Mouse (Mus musculus): ENCODE data around the gene Lamb3.

Gene Lamb3

DNA sequence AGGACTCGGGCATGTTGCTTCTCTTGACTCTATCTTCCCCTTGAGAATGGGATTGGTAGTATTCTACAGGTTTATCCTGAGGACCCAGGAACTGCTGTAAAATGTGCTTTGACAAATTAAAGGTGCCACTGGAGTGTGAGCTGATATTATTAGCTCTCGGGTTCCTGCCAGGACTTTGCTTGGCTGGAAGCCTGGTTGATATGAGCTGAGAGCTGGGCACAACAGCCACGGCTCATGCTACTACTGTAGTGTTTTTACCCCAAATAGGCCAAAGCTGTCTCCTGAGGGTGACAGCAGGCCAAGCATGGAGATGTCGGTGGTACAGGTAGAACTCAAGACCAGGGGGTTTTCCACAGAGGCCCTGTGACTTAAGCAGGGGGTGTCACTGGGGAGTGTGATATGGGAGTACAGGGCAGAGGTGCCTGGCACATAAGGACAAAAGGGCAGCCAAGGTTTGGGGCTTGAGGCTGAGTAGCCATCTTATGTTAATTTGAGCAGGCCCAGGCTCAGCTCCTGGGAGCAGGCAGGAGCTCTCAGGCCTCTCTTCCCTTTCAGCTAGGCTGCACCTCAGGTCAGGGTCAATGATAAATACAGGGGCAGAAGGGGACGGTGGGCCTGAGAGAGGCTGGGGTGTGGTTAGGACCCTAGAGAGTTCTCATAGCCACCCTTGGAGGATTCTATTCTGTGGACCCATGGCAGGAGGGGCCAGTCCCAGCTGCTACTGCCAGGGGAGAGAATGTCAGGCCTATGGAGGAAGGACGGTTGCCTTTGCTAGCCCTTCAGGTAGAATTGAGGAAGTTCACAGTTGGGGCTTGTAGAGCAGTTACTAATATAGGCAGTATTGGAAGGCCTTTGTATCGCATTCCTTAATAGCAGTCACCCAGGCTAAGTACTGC, 128.9 kb downstream of the Lamb3 start:
- in situ Hi-C loops (cut with MboI, MseI), result no loop called here

DNA sequence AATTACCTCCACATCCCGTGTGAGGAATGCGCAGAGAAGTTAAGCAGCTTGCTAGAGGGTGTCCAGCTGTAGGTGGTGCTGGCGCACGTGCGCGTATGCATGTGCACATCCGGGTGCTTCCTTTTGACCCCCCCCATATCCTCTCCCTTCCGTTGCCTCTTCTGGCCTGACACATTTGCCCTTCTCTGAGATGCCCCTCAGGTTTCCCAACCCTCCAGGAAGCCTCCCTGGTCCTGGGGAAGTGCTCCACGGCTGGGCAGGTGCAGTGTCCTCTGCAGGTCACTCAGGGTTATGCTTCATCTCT, 129.5 kb downstream of the Lamb3 start:
- in situ Hi-C loops (cut with MboI, MseI), result no loop called here

DNA sequence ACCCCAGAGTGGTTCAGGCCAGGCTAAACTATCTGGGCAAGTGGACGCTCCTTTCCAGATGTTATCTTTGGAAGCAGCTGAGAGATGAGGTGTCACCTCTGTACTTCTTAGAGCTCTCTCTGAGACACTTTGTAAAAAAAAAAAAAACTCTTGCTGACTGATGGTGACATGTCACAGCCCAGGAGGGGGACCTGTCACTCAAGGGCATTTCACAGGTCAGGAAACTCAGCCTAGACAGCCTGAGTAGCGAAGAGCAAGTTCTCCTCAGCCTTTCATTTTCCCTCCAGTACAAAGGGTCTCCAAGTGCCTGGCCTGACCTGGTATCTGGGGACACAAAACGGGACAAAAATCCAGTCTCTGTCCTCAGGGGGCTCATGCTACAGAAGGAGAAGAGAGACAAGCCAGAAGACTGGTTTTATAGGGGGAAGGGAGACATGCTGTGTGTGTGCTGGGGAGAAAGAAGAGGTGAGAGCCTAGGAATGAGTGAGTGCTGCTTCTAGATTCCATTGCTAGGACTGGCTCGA, 130.3 kb downstream of the Lamb3 start:
- in situ Hi-C loops (cut with MboI, MseI), result no loop called here

DNA sequence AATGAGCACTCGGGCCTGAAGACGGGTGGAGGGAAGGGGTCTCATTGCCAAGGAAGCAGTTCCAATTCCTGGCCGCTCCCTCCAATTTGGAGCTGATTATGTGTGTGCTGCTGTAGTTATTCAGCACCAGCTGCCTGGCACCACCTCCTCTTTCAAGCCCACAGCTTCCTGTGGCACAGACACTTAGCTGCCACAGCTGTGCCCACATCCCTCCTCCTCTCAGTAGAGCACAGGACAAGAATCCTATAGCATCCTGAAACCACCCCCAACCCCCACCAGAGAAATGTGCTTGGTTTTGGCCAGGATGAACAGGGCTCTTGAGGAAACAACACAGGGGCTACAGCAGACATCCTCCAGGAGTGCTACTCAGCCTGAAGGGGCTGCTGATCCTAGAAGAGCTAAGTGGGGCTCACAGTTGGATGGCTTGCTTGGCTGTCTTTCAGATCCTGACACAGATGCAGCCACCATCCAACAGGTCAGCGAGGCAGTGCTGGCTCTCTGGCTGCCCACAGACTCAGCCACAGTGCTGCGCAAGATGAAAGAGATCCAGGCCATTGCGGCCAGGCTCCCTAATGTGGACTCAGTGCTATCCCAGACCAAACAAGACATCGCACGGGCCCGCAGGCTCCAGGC, 131.0 kb downstream of the Lamb3 start:
- in situ Hi-C loops (cut with MboI, MseI), result no loop called here

DNA sequence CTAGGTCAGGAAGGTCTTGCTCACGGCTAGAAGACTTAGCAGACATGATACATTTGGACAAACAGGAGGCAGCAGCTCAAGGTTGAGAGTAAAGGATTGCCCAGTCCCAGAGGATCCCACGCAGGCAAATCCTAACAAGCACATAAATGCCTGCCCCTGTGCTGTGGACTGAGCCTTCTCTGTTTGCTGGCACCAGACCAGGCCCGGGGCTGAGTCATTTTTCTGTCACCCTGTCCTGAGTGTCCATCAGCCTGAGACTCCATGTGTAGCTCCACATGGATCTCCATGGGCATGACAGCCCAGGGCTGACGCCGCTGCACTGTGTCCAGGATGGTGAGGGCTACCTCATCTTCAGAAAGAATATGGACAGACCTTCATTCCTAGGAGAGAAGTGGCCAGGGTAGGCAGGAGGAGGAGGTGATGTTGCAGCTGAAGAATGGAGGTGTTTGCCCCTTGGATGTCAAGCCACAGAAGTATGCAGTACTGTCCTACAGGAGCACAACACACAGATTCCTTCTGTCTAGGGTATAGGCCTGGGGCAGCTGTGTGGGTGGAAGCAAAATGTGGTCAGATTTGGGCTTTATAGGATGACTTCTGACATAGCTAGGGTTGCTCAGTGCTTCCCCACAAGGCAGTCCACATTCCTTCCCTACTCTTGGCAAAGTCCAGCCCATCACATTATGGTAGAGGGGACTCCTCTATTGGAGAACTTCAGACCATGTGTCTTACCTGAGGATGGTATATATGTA, 134.9 kb downstream of the Lamb3 start:
- in situ Hi-C loops (cut with MboI, MseI), result no loop called here

DNA sequence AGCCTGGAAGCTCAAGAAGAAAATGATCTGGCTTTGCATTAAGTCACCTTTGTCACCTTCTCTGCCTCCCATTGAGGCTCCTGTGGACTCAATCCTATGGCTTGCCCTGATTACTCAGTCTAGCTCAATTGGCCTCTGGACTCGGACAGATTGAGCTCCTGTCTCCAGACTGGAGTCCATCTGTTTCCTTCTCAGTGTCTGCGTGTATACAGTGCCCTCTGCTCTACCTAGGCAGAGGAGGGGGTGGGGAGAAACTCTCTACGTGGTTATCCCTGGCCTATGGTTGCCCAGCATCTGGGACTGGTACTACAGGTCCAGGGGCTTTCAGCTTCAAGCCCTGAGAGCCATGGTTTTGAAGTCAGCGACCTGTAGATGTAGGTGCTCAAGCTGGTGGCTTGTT, 136.4 kb downstream of the Lamb3 start:
- in situ Hi-C loops (cut with MboI, MseI), result no loop called here

DNA sequence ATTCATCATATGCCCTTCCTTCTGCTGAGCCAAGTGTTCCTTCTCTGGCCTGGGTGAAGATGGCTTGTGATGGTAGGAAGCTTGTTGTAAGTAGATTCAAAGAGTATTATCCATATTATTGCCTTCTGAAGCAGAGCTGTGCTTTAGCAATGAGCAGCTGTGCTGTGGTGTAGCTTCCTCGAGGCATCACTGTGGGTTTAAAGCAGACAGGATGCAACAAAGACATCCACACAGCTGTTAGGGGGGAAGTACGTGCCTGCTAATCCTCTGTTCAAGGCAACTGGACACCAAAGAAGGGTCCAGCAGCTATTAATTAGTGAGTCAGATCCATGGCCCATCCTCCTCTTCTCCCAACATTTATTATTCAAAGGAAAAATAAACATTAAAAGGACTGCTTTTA, 137.5 kb downstream of the Lamb3 start:
- in situ Hi-C loops (cut with MboI, MseI), result no loop called here

DNA sequence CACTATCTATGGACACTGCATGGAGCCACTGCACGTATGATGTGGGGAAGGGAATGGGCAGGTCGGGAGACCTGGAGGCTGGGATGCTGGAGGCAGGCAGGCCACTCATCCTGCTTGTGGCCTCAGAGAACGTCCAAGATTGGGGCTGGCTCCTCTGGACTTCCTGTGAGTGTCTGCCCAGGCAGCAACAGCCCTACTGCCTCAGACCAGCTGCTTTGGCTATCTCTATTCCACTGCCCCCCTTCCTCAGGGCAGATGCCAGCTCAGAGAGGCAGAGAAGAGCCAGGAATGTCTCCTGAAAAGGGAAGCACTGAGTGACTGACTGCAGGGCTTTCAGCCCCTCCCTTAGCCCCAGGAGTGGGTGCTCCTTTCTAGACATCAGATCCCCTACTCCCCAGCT, 139.4 kb downstream of the Lamb3 start:
- in situ Hi-C loops (cut with MboI, MseI), result no loop called here

DNA sequence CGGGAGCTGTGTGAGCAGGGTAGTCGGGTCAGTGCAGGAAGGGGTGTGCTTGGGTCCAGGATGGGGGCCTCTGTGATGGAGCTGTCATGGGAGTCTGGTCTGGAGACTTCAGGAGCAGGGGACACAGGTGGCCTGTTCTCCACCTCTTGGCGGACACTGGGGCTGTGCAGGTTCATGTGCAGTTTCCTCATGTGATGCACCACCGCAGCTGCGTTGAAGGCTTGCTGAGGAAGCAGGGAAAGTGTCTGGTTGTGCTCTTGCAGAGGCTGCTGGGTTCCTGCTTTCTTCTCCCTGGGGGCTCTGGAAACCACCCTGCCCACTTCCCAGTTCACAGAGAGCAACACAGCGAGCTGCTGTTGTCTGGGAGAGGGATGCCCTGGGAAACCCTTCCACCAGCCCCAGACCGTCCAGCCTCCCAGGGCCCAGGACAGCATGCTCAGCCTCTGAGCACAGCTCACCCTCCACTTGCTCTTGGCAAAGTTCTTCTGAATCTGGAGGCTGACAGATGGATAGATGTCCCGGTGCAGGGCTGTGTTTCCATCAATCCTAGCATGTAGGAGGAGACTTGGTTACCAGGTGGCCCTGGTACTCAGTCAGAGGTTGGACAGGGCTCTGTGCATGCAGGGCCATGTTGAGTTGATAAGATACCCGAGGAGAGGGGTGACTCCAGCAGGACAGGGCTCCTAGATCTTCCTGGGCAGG, 140.9 kb downstream of the Lamb3 start:
- in situ Hi-C loops (cut with MboI, MseI), result no loop called here

DNA sequence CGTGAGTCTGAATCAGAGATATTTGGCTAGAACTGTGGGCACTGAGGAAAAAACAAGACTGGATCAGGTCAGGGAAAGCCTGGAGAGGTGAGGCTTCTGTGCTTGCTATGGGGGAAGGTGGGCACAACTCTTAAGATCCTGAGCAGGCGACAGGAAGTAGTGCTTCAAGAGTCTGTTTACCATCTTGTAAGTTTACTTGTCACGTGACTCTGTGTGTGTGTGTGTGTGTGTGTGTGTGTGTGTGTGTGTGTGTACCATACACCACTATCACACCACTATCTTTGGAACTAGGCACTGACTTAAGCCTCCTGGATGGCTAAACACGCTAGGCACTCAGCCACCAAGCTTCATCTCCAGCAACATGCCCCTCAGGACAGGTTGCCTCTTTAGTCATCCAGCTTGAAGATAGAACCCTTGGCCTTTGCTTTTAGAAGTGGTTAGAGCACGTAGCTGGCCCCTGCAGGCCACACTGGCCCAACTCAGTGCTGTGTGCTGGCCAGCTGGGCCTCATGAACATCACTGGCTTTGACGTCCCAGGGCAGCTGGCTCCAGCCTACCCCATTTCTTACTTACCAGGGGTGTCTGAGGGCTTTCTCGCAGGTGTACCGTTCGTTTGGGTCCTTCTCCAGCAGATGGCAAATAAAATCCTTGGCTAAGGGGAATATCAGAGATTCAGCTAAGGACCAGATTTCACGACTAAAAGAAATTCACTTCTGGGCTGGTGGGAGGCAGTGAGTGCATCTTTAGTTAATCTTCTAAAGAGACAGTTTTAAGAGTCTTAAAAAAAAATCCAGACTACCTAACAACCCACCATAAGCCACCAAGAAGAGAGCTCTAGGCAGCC, 142.4 kb downstream of the Lamb3 start:
- in situ Hi-C loops (cut with MboI, MseI), result no loop called here

DNA sequence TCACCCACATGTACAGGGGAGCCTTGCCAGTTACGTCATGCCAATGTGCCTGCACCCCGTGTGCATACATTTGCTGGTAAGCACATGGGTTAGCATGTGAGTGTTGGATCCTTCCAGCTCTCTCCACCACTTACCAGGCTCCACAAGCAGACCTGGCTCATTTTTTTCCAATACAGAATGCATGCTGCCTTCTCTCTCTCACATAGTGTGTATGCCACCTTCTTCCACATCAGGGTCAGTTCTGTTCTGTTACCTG, 143.0 kb downstream of the Lamb3 start:
- in situ Hi-C loops (cut with MboI, MseI), result no loop called here

DNA sequence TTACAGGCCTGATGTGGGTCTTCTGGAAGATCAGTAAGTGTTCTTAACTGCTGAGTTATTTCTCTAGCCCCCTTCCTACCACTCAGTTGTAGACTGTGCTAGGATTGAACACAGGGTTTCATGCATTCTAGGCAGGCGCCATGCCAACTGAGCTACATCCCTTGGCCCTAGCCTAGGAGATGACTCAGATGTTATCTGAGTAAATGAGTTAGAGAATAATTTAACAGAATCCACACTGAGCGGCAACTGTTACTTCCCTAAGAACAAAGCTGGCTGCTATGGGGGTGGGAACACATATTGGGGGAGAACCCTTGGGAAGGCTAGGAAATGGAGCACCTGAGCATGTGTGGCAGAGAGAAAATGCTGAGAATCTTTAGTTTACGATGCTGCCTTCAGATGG, 144.1 kb downstream of the Lamb3 start:
- in situ Hi-C loops (cut with MboI, MseI), result no loop called here

DNA sequence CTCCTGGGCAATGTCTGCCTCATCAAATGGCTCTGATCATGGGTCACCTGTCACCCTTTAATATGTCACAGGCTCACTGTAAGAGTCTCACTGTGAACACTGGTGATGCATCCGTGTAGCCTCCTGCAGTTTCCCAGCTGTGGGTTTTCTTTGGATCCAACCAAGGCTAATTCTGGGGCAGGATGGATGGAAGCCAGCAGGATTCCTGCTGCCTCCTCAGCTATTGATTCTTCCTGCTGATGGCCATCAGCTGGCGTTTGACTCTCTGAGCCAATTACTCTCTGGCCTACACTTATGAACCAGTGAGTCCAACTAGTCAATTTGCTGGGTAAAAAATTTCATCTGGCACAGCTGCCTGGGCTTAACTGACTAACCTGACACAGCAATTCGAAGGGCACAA, 151.7 kb downstream of the Lamb3 start:
- in situ Hi-C loops (cut with MboI, MseI), result no loop called here

DNA sequence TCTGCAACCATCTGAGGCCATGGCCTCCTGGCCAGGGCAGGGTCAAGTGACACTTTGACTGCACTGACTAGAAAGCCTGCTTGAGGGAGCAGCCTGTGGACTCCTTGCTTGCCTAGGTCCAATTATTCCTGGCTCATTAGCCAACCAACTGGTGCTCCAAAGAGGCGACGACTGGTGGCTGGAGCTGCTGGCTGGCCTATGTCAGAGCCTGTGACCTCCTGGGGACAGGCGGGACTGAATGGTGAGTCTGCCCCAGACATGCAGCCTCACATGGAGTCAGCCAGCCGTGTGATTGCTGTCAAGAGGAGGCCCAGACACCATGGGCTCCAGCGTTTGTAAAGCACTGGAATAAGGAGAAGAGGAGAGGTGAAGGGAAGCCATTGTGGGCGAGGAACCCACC, 153.7 kb downstream of the Lamb3 start:
- in situ Hi-C loops (cut with MboI, MseI), result no loop called here

DNA sequence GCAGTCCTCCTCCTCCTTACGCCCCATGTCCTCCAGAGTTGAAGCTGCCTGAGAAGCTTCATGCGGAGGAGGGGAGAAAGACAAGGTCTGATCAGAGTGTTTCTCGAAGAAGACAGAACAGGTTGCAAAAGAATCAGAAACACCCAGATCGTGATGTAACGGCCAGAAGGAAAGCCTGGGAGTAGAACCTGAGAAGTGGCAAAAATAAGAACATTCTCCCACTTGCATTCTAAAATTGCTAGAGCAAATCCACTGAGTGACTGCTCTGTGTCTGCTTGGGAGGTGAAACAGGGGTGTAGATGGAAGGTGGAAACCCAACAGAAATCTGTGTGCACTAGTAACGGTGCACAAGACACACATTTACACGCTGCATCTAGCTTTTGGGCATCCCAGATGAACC, 154.6 kb downstream of the Lamb3 start:
- in situ Hi-C loops (cut with MboI, MseI), result no loop called here

DNA sequence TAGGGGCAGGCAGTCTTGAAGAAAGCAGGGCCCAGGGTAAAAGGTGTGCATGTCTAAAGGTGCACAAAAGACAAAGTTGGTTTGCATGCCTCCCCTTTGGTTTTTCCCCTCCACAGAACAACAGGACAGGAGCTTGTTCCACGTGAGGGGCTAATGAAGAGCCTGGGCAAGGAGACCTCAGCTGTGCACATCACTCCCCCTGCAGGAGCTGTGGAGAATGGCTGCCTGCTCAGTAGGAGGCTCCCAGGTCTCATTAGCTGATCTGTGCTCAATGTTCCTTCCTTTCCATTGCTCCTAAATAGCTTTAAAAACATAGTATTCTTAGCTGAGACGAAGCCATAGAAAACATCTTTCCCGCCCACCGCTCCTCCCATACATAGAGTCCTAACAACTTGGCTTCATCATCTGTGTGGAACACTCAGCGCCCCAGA, 156.3 kb downstream of the Lamb3 start:
- in situ Hi-C loops (cut with MboI, MseI), result no loop called here

DNA sequence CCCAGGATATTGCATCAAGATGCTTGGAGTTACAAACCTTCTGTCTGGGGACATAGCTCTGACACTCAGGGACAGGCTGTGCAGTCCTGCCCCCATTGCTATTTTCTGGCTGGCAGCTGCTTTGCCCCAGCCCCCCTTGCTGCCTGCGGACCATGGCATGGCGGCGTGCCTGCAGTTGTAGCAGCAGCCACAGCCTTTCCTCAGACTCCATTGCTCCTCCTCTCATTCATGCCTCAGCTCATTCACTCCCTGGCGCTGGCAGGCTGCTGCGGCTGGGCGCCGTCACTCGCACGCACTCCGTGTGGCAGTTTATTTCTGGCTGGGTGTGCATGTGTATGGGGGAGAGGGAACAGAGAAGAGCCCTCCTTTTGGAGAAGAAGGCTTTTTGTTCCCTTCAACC, 160.6 kb downstream of the Lamb3 start:
- in situ Hi-C loops (cut with MboI, MseI), result no loop called here

DNA sequence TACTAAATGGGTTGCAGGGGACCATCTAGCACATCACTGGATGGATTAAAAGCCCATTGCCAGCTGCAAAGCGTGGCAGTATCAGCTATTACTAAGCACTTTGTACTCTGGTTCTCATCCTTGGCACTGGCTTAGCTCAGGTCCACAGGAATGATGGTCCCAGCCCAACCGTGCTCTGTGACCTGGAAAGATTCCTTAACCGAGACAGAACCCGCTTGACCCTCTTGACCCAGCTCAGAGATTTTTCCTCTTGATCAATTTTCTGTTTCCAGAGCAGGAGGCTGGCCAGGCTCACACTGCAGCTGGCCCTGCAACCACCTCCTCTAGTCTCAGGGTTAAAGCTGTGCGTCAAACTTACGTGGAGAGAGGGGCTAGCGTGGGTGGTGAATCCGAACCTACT, 161.6 kb downstream of the Lamb3 start:
- in situ Hi-C loops (cut with MboI, MseI), result no loop called here

DNA sequence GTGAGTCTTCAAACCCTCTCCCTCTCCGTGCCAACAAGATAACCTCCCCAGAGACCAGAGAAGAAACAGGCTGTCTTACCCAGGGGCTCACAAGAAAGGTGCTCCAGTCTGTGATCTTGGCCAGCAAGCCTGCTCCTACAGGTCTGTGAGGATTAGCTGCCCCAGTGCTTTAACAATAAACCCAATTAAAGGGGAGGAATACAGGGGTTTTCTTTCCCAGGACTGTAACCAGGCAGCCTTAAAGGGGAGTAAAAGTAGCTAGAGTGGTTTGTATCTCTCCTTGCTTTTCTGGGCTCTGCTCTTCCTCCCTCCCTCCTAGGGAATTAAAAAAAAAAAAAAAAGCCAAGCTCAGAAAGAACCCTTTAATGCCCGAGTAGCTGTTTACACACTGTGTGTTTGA, 162.6 kb downstream of the Lamb3 start, which contains the start of gene Camk1g:
Camk1g (minus strand) TSS at position 203 of the 400 bp plus-strand sequence.
- in situ Hi-C loops (cut with MboI, MseI), result no loop called here

DNA sequence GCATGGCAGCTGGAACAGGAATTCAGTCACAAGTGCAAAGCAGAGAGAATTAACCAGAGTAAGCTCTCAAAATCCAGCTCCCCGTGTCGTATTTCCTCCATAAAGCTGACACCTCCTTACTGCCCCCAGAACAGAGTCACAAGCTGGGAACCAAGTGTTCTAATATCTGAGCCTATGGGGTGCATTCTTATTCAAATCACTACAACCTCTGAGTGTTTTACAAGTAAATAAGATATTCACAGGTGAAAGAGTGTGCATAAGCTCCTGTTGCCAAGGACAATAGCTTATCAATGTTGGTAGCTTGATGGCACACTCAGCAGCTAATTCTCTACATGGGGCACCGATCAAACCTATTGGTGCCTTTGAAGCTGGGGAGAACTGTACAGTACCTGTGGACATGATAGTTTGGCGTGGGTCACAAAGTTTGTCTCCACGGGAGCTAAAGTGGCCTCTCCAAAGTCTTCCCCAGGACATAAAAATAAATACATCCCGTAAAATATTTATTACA, 166.5 kb downstream of the Lamb3 start:
- in situ Hi-C loops (cut with MboI, MseI), result no loop called here

All from T-helper 1 cell (primary cell).